Mouse (Mus musculus) retina, postnatal 1 day (tissue): ENCODE results near the gene Zg16.

ENCODE experiments used
- DNase-seq: peaks from one replicate; pipeline ENCODE4 v3.0.0-alpha.2; 2012

Zg16 gene

DNA sequence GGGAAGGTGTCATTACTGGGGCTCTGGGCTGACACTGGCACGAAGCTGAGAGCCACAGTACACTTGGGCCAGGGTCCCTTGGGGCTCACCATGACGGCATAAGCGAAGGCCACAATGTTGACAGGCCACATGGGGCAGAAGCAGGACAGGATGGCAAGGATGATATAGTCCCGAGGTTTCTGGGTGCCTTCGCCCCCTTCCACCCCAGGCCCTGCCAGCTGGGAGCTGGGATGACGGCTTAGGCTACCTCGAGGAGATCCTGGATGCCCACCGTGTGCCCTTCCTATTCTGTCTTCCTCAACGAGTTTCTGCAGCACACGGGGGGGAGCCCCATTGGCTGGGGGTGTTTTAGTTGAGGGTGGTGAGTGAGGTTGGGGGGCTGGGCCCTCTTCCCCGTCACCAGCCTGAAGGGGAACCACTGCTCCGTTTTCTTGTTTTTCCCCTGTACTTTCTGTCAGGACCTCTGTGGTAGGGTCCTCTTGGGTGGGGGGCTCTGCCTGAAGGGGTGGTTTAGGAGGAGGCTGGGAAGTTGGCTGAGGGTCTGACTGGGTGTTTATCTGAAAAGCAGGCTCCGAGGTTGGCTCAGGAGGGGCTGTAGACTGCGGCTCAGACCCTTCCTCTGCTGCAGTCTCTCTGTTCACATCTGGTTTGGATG is 67.7 kb downstream of the Zg16 start:
- DNase-seq = no peak

DNA sequence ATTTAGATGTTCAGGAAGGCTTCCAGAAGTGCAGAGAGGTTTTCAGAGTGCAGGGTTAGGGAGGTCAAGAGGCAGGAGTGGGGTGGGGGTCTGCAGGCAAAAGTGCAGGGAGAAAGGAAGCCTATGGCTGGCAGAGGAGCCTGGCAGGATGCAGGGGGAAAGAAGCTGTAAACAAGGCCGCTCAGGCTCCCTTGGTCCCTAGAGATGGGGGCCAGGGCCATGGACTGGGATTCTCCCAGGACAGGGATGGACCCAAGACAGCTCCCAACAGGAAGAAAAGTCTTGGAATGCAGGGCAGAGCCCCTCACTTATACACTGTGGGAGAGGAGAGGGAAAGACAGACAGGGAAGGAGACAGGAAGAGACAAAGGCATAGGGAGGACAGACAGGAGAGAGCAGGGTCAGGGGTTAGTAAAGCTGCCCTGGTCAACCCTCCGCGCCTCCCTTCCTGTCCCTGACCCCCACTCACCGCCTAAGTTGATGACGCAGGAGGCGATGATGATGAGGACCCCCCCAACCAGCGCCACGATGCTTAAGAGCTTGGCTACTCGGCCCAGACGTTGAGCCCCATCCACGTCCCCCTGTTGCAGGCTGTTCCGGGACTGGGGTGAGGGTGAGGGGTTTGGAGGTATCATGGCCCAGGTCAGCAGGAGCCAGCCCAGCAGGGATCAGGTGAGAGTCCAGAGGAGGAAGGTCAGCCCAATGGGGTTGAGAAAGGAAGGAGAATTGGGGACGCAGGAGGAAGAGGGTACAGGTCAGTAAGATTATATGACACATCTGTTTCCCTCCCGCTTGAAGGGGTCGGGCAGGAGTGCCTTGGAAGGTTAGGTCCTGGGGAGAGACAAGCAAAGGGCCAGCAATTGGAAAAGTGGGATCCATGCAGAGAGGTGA is 68.5 kb downstream of the Zg16 start:
- no peak for DNase-seq

DNA sequence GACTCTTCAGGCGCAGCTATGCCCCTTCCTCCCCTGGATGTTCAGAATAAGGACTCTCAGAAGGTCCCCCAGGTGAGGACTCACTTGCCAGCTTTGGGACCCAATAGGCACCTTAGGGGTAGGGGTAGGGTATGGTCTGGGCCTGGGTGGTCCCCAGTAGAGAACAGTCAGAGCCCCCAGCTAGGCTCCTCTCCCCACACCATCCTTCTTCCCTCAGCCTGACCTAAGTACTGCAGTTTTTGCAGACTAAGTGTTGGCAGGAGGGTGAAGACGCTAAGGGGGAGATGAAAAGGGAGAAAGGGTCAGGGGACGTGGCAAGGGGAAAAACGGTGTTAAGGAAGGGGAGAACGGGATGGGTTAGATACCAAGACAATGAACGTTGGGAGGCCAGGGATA is 69.2 kb downstream of the Zg16 start:
- no peak for DNase-seq

DNA sequence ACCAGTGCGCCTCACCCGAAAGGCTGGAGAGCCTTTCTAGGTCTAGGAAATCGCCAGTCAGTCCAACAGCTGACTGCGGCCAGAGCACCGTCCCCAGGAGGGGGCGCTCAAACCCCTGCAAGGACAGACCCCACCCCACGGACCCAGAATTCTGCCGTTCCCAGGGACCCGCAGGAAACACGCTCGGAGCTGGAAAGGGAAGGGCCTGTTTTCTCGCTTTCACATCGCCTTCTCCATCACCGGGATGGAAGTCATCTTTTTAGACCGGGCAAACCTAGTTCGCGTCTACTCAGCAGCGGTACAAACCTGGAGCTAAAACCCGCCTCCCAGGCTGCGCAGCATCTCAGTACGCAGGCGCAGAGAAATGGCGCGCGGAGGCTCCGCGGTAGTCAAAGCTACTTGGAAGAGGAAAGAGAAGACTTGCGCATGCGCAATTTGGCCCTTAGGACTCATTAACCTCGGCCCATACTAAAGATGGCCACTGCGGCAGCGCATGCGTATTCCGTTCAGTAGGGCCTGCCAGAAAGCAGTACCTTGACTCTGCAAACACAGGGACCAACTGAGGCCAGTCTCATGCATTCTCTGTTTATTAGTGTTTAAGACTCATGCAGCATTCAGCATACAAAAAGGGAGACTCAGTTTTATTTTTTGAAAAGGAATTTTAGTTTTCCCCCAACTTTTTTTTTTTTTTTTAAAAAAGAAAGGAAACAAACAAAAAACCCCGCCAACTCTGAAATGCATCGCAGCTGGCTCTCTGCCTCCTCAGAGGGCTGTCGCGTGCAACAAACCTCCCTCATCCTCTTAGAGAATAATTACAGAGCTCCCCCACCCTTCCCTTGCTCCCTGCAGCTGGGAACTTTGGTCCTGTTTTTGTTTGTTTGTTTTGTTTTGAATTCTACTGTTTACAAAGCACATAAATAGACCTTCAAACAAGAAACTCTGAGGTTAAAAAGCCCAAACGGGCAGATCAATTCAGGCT is 69.9 kb downstream of the Zg16 start, which contains the start of gene Pagr1a:
Pagr1a (minus strand) TSS at position 382 of the 979 bp plus-strand sequence.
- peak; percentile 99 for DNase-seq

DNA sequence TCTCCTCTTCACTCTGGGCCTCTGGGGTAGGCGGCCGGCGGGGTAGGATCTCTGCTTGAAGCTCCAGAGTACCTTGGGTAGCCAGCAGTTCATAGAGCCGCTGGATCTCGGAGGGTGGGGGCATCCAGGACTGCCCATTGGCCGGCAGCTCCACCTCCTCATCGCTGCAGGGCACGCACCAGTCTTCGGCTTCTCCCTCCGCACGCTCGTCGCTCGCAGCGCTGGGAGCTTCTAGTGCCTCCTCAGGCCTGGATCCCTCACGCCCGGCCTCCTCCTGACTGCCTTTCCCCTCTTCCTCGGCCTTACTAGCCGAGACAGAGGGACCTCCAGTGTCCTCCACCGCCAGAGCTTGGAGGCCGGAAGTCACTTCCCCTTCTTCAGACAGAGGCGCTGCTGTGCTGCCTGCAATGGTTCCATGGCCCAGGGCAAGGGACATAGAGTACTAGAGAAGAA is 70.6 kb downstream of the Zg16 start:
- no peak for DNase-seq

DNA sequence TGATC is 70.8 kb downstream of the Zg16 start, which contains the start of gene Pagr1b:
Pagr1b (minus strand) TSS at position 4 of the 5 bp plus-strand sequence.
- DNase-seq = no peak

DNA sequence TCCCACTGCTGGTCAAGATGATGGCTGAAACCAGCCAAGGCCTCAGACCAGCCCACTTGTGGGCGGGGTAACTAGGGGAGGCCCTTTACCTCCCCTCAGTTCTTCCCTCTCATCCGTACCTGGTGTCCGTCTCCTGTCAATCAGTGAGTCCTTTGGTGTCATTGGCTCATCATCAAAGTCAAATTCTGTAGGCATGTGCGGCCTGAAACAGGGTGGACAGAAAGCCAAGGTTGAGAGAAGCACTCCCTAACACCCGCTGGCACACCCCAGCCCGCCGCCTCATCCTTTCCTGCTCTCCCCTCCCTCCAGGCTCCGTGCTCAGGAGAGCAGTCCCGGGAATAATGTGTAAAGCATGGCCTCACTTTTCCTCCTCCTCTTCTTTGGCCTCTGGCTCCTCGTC is 71.0 kb downstream of the Zg16 start:
- peak; percentile 58 for DNase-seq

DNA sequence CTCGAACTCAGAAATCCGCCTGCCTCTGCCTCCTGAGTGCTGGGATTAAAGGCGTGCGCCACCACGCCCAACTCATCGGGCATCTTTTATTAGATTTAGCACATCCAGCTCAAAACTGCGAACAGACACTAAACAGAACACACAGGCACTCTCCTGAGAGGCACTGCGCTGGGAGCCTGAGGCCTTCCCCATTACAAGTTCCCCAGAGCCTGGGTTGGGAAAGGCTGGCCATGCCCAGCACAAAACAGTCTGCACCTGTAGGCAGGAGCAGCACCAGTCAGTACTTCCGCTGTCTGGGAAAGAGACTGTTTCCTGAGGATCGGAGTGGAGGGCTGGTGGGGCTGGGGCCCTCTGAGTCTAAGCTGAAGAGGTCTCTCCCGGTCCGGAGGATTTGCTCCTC is 72.1 kb downstream of the Zg16 start:
- no peak for DNase-seq

DNA sequence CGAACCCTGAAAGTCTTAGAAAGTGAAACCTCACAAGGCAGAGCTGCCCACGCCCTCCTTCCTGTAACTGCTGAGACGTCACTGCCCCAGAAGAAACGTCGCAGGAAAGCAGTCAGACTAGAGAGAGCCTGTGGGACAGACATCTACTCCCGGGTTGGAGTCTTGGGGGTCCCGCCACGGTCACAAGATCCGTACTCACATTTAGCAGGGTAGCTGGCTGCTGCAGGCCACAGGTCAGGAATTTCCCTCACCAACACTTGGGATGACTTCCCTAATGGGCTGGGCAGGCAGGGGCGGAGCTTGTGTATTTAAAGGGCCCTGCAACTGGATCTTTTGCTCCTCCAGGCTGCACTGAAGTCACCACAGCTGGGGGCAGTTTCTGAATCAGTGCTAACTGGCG is 72.8 kb downstream of the Zg16 start, which contains the start of gene Mvp:
Mvp (minus strand) TSS at position 302 of the 400 bp plus-strand sequence.
- DNase-seq = peak; percentile 32

DNA sequence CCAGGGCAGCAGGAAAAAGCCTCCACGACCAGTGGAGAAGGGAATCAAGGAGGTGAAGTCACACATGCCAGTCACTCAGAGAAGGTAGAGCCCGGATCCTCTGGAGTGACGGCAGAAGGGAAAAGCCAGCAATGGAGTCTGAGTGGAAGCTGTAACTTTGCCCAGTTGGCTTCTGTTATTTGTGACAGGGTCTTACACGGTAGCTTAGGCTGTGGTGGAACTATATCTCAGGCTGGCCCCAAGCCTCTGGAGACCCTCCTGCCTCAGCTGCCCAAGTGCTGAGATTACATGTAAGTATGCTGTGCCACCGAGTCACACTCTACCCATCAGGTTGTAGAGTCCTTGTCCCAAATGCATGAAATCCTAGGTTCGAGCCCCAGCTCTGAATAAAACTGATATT is 73.7 kb downstream of the Zg16 start:
- DNase-seq = no peak

DNA sequence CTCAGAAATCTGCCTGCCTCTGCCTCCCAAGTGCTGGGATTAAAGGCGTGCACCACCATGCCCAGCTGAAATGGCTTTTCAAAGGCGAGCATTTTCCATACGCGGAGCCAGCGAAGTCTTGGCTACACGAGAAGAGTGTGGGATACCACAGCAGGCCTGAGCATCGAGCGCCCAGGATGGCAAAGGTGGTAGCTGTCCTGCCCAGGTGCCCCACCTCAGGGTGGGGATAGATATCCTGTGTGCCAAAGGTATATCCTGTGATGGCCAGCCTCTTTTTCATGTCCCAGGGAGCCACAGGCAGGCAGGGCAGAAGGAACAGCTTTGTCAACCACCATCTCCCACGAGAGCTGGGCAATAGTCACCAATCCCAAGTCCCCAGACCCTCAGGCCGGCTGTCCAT is 74.3 kb downstream of the Zg16 start:
- DNase-seq = no peak

DNA sequence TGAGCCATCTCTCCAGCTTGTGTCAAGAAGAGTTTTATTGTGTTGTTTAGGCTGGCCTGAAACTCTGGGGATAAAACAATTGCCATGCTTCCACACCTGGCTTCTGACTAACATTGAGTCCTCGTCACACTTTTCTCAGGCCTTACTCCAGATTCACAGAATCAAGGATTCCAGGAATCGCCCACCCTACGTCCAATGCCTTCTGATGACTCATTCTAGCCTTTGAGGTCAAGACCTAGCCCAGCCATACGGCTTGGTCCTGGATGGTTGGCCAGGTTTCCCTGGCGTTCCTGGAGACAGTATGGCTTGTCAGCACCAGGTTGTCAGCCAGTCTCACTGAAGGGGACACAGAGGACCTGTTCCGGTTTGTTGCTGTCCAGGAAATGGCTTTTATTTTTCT is 74.8 kb downstream of the Zg16 start:
- no peak for DNase-seq

DNA sequence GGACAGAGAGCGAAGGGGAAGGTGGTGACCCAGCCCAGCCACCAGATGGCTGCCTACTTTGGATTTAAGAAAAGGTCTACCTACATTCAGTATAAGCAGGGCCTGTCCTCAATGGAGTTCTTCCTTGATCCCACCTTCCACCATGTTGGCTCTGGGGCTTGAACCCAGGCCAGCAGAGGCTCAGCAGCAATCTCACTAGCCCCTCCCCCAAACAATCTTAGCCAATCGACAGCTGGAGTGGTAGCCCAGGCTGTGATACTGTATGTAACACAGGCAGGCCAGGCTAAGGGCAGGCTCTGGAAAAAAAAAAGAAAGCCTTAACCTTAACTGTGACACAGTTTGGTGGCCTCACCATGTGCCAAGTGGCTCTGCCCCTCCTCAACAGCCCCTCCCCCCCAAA is 75.4 kb downstream of the Zg16 start:
- DNase-seq = peak; percentile 40

DNA sequence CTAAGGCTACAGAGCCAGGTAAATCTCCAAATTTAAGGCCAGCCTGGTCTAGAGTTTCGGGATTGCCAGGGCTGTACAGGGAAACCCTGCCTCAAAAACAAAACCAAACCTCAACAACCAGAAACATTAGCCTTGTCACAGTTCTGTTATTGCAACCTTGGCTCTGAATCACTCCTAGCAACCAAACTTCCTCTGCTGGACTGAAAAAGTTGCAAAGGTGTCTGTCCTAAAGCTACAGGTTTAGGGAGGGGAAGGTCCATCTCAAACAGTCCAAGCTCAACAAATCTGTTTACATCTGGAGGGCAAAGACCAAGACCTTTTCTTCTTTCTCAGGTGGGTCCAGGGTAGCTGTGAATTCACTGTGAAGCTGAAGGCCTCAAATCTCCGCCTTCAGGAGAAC is 76.1 kb downstream of the Zg16 start:
- DNase-seq = no peak

DNA sequence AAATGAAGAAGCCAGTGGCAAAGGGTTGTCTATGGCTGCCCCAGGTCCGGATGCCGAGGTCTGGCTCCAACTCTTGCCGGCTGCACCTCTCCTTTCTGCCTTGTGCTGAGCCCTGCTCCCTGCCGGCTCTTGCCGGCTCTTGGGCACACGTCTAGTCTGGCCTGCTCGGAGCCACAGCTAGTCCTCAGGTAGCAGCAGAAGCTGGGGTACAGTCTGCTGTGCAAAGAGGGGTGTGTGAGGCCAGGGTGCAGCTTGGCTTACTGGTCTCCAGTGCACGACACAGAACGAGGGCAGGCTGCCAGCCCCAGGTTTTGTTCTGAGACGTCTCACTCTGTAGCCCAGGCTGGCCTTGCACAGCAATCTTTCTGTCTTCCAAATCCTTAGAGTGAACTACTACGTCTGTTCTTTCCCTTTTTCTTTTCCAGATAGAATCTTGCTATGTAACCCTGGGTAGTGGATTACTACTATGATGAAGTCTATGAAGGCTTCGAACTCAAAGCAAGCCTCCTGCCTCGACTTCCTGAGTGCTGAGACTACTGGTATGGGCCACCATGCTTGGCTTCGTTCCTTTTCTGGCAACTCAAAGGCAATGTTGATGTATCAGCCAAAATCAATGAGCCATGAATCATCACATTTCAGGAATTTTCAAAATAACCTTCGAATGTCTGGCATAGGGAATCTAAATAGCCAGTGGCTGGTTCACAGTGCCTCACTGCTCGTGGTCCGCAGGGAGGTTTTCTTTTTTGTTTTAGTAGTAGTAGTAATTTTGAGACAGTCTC is 77.6 kb downstream of the Zg16 start:
- no peak for DNase-seq

DNA sequence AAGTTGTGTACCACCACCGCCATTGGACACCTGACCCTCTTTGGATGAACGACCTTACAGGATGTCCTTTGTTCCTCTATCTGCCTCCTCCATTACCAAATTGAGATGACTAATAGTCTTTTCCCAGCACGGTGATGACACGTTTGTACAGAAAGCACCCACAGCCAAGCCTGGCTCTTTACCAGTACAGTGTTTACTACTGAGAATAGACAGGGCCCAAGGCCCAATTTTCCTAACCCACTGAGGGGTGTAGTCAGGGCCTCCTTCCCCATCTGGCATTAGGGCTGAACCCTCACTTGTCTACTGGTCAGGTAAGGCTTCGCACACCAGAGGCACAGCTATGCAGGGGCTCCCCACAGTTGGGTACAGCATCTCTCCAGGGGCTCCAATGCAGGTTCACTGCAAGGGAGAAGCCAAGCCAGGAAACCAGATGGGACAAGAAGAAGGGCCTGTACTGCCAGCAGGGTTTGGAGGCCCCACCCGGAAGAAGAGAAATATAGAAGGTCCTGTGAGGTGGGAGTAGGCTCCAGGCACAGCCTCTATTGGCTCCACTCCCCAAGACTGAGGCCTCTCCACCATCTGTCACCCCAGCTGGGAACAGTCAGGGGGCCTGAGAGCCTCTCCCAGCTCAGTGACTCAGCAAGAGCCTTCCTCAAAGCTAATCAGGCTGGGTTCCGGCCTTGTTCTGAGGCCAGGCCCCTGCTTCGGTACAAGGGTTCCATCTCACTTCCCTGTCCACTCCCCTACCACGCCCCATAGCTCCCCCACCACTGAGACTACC is 78.7 kb downstream of the Zg16 start:
- peak; percentile 73 for DNase-seq

DNA sequence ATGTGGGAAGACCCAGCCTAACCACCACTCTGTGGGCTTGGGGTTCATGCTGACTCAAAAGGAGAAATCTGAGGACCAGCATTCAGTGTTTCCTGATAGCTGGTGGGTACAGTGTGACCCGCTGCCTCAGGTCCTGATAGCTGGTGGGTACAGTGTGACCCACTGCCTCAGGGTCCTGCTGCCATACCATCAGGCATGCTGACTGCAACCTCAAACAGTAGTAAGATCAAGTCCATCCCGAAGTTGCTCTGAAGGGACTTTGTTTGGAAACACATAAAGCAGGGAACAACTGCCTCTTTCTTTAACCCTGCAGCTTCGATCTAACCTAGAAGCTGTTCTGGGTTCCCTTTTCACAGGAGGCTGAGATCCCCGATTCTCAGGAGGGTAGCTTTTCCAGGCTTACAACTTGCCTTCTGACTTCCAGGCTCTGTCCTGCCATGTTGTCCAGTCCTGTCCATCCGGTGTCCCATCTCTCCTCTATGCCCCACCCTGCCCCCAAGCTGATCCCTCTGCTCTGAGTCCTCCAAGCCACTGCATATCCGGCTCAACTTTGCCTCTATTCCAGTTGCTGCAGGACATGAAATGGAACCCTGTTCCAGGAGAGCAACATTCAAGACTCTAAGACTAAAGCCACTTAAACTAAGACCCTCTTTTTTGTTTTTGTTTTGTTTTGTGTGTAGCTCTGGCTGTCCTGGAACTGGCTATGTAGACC is 79.7 kb downstream of the Zg16 start:
- no peak for DNase-seq

DNA sequence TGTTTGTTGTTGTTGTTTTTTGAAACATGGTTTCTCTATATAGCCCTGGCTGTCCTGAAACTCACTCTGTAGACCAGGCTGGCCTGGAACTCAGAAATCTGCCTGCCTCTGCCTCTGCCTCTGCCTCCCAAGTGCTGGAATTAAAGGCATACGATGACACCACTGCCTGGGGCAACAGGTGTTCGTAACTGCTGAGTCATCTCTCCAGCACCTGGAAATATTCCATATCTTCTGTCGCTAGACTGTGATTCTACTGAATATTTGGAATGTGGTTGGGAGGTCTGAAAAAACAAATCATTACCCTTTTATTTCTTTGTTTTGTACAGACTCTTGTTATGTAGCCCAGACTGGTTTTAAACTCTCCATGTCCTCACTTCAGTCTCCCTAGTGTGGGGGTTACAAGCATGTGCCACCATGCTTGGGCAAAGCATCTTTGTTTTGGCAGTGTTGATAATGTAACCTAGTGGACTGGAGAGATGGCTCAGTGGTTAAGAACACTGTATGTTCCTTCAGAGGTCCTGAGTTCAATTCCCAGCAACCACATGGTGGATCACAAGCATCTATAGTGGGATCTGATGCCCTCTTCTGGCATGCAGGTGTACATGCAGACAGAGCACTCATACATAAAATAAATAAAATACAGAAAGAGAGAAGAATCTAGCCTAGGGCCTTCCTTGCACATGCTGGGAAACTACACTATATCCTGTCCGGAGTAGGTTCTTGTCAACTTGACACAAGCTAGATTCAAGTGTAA is 82.8 kb downstream of the Zg16 start:
- DNase-seq = no peak

DNA sequence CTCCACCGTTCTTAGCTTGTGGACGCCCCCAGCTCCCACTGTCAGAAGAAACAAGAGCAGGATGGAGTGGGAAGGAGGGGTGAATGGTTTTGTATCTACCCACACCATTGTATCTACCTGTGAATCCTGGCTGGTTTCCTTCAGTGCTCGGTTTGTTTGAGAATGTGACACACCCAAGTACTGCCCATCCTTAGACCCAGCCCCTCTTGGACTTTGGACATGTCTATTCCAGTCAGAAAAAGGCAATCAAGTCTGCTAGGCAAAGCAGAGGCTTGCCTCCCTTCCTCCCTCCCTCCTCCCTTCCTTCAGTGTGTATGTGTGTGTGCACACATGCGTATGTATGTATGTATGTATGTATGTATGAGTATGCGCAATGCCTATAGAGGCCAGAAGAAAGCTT is 83.5 kb downstream of the Zg16 start:
- DNase-seq = no peak
